Mouse (Mus musculus) midbrain, embryonic 16.5 days (tissue): Measurements from ENCODE around the gene Il16. TPM values are rescaled to one million over a fixed set of nuclear protein-coding genes. Genes with fewer than 3 reads are reported as not detected.
"Not testable (repeated sequence)": the region's sequence is repeated elsewhere in the genome, so short reads cannot be mapped to it uniquely, and the experiment has no call there.

Source experiments
- ATAC-seq: fragments of 200-750 bp; cut with Nextera tagmentation; 2 replicates; pipeline ENCODE4 v1.8.0; 2017; ENCODE audit warnings: moderate TSS enrichment
- H3K27ac ChIP-seq: fragments of 300-500 bp; sonication (generic); 2 replicates; pipeline ENCODE4 v1.5.1; 2014; ENCODE audit warnings: mild to moderate bottlenecking, low read length, mixed read lengths
- H3K27me3 ChIP-seq: fragments of 300-500 bp; sonication (generic); 2 replicates; pipeline ENCODE4 v1.6.1; 2014; ENCODE audit warnings: low read depth, low read length, mixed read lengths; ENCODE audit not compliant: control insufficient read depth, insufficient read depth
- H3K36me3 ChIP-seq: fragments of 300-500 bp; sonication (generic); 2 replicates; pipeline ENCODE4 v1.6.1; 2014; ENCODE audit warnings: mild to moderate bottlenecking, low read length, moderate library complexity, mixed read lengths; ENCODE audit not compliant: control insufficient read depth, insufficient read depth
- H3K4me1 ChIP-seq: fragments of 300-500 bp; sonication (generic); 2 replicates; pipeline ENCODE4 v1.6.1; 2014; ENCODE audit warnings: mild to moderate bottlenecking, low read length, mixed read lengths; ENCODE audit not compliant: control insufficient read depth, insufficient read depth
- H3K4me2 ChIP-seq: fragments of 300-500 bp; sonication (generic); 2 replicates; pipeline ENCODE4 v1.6.1; 2014; ENCODE audit warnings: mild to moderate bottlenecking, low read length, mixed read lengths
- H3K4me3 ChIP-seq: fragments of 300-500 bp; sonication (generic); 2 replicates; pipeline ENCODE4 v1.5.1; 2014; ENCODE audit warnings: low read depth, mild to moderate bottlenecking, low read length, moderate library complexity, mixed read lengths
- H3K9ac ChIP-seq: fragments of 300-500 bp; sonication (generic); 2 replicates; pipeline ENCODE4 v1.6.1; 2014; ENCODE audit warnings: low read depth, low read length, mixed read lengths
- H3K9me3 ChIP-seq: fragments of 300-500 bp; sonication (generic); replicated peaks from 2 replicates; pipeline ENCODE4 v1.6.1; 2014; ENCODE audit warnings: mild to moderate bottlenecking, low read length, mixed read lengths; ENCODE audit not compliant: control insufficient read depth, poor library complexity, severe bottlenecking
- WGBS: fragments of 180-500 bp; shearing (Covaris S2); extraction: QIAGEN DNeasy Blood & Tissue Kit; methylation state at CpG from one replicate; pipeline ENCODE4 v1.1.7; 2014; 5-methylcytosine and 5-hydroxymethylcytosine counted together
- polyA plus RNA-seq: library from polyadenylated mRNA; unstranded; fragments of >200 nt; fragmentation: Nextera tagmentation; extraction: Ambion mirVana; gene quantifications from 2 replicates; pipeline ENCODE4 v1.2.1, GENCODE M21; 2015

Il16 gene
- polyA plus RNA-seq, 1 experiment from 2014 or later, result 0.84 TPM

GRCm38 (mm10) chr7:83713639-83714038 is 31.9 kb downstream of the Il16 start:
- Histone ChIP-seq H3K27ac (no peak overlapping the region), H3K4me2 (no peak overlapping the region), H3K4me1 (no peaks in the 10 kb centered on the region), H3K27me3 (no peaks in the 10 kb centered on the region), H3K4me3 (no peak overlapping the region), H3K9me3 (peaks cover 6% of the 10 kb centered on the region; the same call in 1 of the 2 replicates), H3K36me3 (no peaks in the 10 kb centered on the region), H3K9ac (no peak overlapping the region)
- ATAC-seq, result no peak
- 71% methylated on average over 1 of the region's 1 CpGs for WGBS

GRCm38 (mm10) chr7:83711676-83712259 is 33.8 kb downstream of the Il16 start:
- H3K4me1 ChIP-seq, ATAC-seq, H3K27ac ChIP-seq, H3K9me3 ChIP-seq, H3K9ac ChIP-seq, H3K4me3 ChIP-seq, H3K36me3 ChIP-seq, H3K4me2 ChIP-seq, H3K27me3 ChIP-seq: not testable (repeated sequence)
- whole genome bisulfite sequencing, result 93% methylated on average over 9 of the region's 10 CpGs

GRCm38 (mm10) chr7:83703046-83703775 is 42.3 kb downstream of the Il16 start:
- Histone ChIP-seq H3K9ac (no peak overlapping the region), H3K4me1 (no peaks in the 10 kb centered on the region), H3K27ac (no peak overlapping the region), H3K4me3 (no peak overlapping the region), H3K27me3 (no peaks in the 10 kb centered on the region), H3K9me3 (no peaks in the 10 kb centered on the region), H3K36me3 (no peaks in the 10 kb centered on the region), H3K4me2 (no peak overlapping the region)
- no peak for ATAC-seq
- WGBS, result 68% methylated on average over 9 of the region's 9 CpGs

- Histone ChIP-seq H3K27ac (no peak overlapping the region), H3K4me3 (no peak overlapping the region), H3K36me3 (no peaks in the 10 kb centered on the region), H3K4me1 (no peaks in the 10 kb centered on the region), H3K9me3 (no peaks in the 10 kb centered on the region), H3K27me3 (no peaks in the 10 kb centered on the region), H3K9ac (no peak overlapping the region), H3K4me2 (no peak overlapping the region)
- no peak for ATAC-seq
- WGBS, result 83% methylated on average over 6 of the region's 6 CpGs
Observed at GRCm38 (mm10) chr7:83699066-83699745, 46.3 kb downstream of the Il16 start.

GRCm38 (mm10) chr7:83695449-83696212 is 49.9 kb downstream of the Il16 start:
- no peak overlapping the region for H3K9ac ChIP-seq
- H3K4me3 ChIP-seq, result no peak overlapping the region
- H3K4me2 ChIP-seq, result no peak overlapping the region
- H3K9me3 ChIP-seq, result no peaks in the 10 kb centered on the region
- no peak for ATAC-seq
- 28% methylated on average over 6 of the region's 6 CpGs for WGBS
- H3K27ac ChIP-seq, result no peak overlapping the region
- H3K36me3 ChIP-seq, result no peaks in the 10 kb centered on the region
- no peaks in the 10 kb centered on the region for H3K27me3 ChIP-seq
- H3K4me1 ChIP-seq, result no peaks in the 10 kb centered on the region

GRCm38 (mm10) chr7:83682640-83683274 is 62.8 kb downstream of the Il16 start:
- ATAC-seq, result no peak
- Histone ChIP-seq H3K9me3 (no peaks in the 10 kb centered on the region), H3K4me3 (no peak overlapping the region), H3K4me1 (no peaks in the 10 kb centered on the region), H3K9ac (no peak overlapping the region), H3K27me3 (no peaks in the 10 kb centered on the region), H3K36me3 (no peaks in the 10 kb centered on the region), H3K4me2 (no peak overlapping the region), H3K27ac (no peak overlapping the region)
- 46% methylated on average over 6 of the region's 6 CpGs for WGBS

GRCm38 (mm10) chr7:83678506-83678905 is 67.0 kb downstream of the Il16 start:
- no peak for ATAC-seq
- H3K36me3 ChIP-seq, result no peaks in the 10 kb centered on the region
- no peaks in the 10 kb centered on the region for H3K9me3 ChIP-seq
- H3K4me1 ChIP-seq, result no peaks in the 10 kb centered on the region
- no peak overlapping the region for H3K4me3 ChIP-seq
- H3K27me3 ChIP-seq, result no peaks in the 10 kb centered on the region
- no peak overlapping the region for H3K27ac ChIP-seq
- no peak overlapping the region for H3K9ac ChIP-seq
- H3K4me2 ChIP-seq, result no peak overlapping the region
- 96% methylated on average over 4 of the region's 4 CpGs for WGBS

GRCm38 (mm10) chr7:83677296-83677695 is 68.2 kb downstream of the Il16 start:
- H3K9ac ChIP-seq, result no peak overlapping the region
- WGBS, result 83% methylated on average over 3 of the region's 3 CpGs
- H3K4me3 ChIP-seq, result no peak overlapping the region
- no peaks in the 10 kb centered on the region for H3K9me3 ChIP-seq
- no peaks in the 10 kb centered on the region for H3K4me1 ChIP-seq
- no peak for ATAC-seq
- H3K27ac ChIP-seq, result no peak overlapping the region
- H3K4me2 ChIP-seq, result no peak overlapping the region
- H3K27me3 ChIP-seq, result no peaks in the 10 kb centered on the region
- no peaks in the 10 kb centered on the region for H3K36me3 ChIP-seq
